Mouse (Mus musculus): ENCODE measurements around the gene Taf1b. TPM values are rescaled to one million over a fixed set of nuclear protein-coding genes. Genes with fewer than 3 reads are reported as not detected.

The Taf1b gene
- polyA plus RNA-seq, 1 experiment from 2014 or later: 25.5 TPM

GRCm38 (mm10) chr12:24537201-24537600 lies 39.0 kb downstream of the Taf1b start:
- H3K36me3 ChIP-seq (ENCODE audit: control insufficient read depth, insufficient read depth, low read length): no peaks in the 10 kb centered on the region
- H3K9me3 ChIP-seq (ENCODE audit: control insufficient read depth, low read depth, low read length): no peaks in the 10 kb centered on the region
- H3K27me3 ChIP-seq (ENCODE audit: control insufficient read depth, insufficient read depth, low read length): no peaks in the 10 kb centered on the region
- WGBS: 55% methylated on average over 2 of the region's 2 CpGs
- ATAC-seq (ENCODE audit: insufficient number of reproducible peaks, insufficient read depth, low FRiP score, low read depth): no peak
- H3K4me2 ChIP-seq (replicated peaks; ENCODE audit: low read depth, low read length): no peak overlapping the region
- no peak overlapping the region for H3K27ac ChIP-seq (ENCODE audit: low read length)
- no peak overlapping the region for H3K9ac ChIP-seq (replicated peaks; ENCODE audit: low read depth, low read length)
- H3K4me3 ChIP-seq (ENCODE audit: low read depth, low read length): no peak overlapping the region
- no peaks in the 10 kb centered on the region for H3K4me1 ChIP-seq (ENCODE audit: control insufficient read depth, insufficient read depth, low read length)

GRCm38 (mm10) chr12:24537965-24538364 lies 39.8 kb downstream of the Taf1b start:
- no peak overlapping the region for H3K4me2 ChIP-seq (replicated peaks; ENCODE audit: low read depth, low read length)
- no peak overlapping the region for H3K4me3 ChIP-seq (ENCODE audit: low read depth, low read length)
- H3K4me1 ChIP-seq (ENCODE audit: control insufficient read depth, insufficient read depth, low read length): no peaks in the 10 kb centered on the region
- H3K9ac ChIP-seq (replicated peaks; ENCODE audit: low read depth, low read length): no peak overlapping the region
- H3K27me3 ChIP-seq (ENCODE audit: control insufficient read depth, insufficient read depth, low read length): no peaks in the 10 kb centered on the region
- H3K36me3 ChIP-seq (ENCODE audit: control insufficient read depth, insufficient read depth, low read length): no peaks in the 10 kb centered on the region
- ATAC-seq (ENCODE audit: insufficient number of reproducible peaks, insufficient read depth, low FRiP score, low read depth): no peak
- no peak overlapping the region for H3K27ac ChIP-seq (ENCODE audit: low read length)
- H3K9me3 ChIP-seq (ENCODE audit: control insufficient read depth, low read depth, low read length): no peaks in the 10 kb centered on the region
- 67% methylated on average over 4 of the region's 4 CpGs for WGBS

- Histone ChIP-seq H3K9ac (replicated peaks; ENCODE audit: low read depth, low read length) (no peak overlapping the region), H3K27me3 (ENCODE audit: control insufficient read depth, insufficient read depth, low read length) (no peaks in the 10 kb centered on the region), H3K4me3 (ENCODE audit: low read depth, low read length) (no peak overlapping the region), H3K36me3 (ENCODE audit: control insufficient read depth, insufficient read depth, low read length) (no peaks in the 10 kb centered on the region), H3K4me1 (ENCODE audit: control insufficient read depth, insufficient read depth, low read length) (no peaks in the 10 kb centered on the region), H3K4me2 (replicated peaks; ENCODE audit: low read depth, low read length) (no peak overlapping the region), H3K9me3 (ENCODE audit: control insufficient read depth, low read depth, low read length) (no peaks in the 10 kb centered on the region), H3K27ac (ENCODE audit: low read length) (no peak overlapping the region)
- ATAC-seq (ENCODE audit: insufficient number of reproducible peaks, insufficient read depth, low FRiP score, low read depth): no peak
- 81% methylated on average over 16 of the region's 16 CpGs for WGBS
These were observed 43.4 kb downstream of the Taf1b start for GRCm38 (mm10) chr12:24541426-24542154.

GRCm38 (mm10) chr12:24547686-24548085 lies 49.5 kb downstream of the Taf1b start:
- WGBS: 82% methylated on average over 8 of the region's 8 CpGs
- Histone ChIP-seq H3K9ac (replicated peaks; ENCODE audit: low read depth, low read length) (no peak overlapping the region), H3K4me1 (ENCODE audit: control insufficient read depth, insufficient read depth, low read length) (no peaks in the 10 kb centered on the region), H3K27ac (ENCODE audit: low read length) (no peak overlapping the region), H3K4me2 (replicated peaks; ENCODE audit: low read depth, low read length) (no peak overlapping the region), H3K4me3 (ENCODE audit: low read depth, low read length) (no peak overlapping the region), H3K9me3 (ENCODE audit: control insufficient read depth, low read depth, low read length) (no peaks in the 10 kb centered on the region), H3K36me3 (ENCODE audit: control insufficient read depth, insufficient read depth, low read length) (peaks cover 2% of the 10 kb centered on the region; the same call in 1 of the 2 replicates), H3K27me3 (ENCODE audit: control insufficient read depth, insufficient read depth, low read length) (no peaks in the 10 kb centered on the region)
- no peak for ATAC-seq (ENCODE audit: insufficient number of reproducible peaks, insufficient read depth, low FRiP score, low read depth)

GRCm38 (mm10) chr12:24548885-24549284 lies 50.7 kb downstream of the Taf1b start:
- ATAC-seq (ENCODE audit: insufficient number of reproducible peaks, insufficient read depth, low FRiP score, low read depth): no peak
- Histone ChIP-seq H3K4me2 (replicated peaks; ENCODE audit: low read depth, low read length) (no peak overlapping the region), H3K9me3 (ENCODE audit: control insufficient read depth, low read depth, low read length) (no peaks in the 10 kb centered on the region), H3K27me3 (ENCODE audit: control insufficient read depth, insufficient read depth, low read length) (no peaks in the 10 kb centered on the region), H3K4me1 (ENCODE audit: control insufficient read depth, insufficient read depth, low read length) (no peaks in the 10 kb centered on the region), H3K27ac (ENCODE audit: low read length) (no peak overlapping the region), H3K4me3 (ENCODE audit: low read depth, low read length) (no peak overlapping the region), H3K36me3 (ENCODE audit: control insufficient read depth, insufficient read depth, low read length) (peaks cover 2% of the 10 kb centered on the region; the same call in 1 of the 2 replicates), H3K9ac (replicated peaks; ENCODE audit: low read depth, low read length) (no peak overlapping the region)
- WGBS: 93% methylated on average over 6 of the region's 6 CpGs

- ATAC-seq (ENCODE audit: insufficient number of reproducible peaks, insufficient read depth, low FRiP score, low read depth): no peak
- Histone ChIP-seq H3K4me2 (replicated peaks; ENCODE audit: low read depth, low read length) (no peak overlapping the region), H3K4me1 (ENCODE audit: control insufficient read depth, insufficient read depth, low read length) (no peaks in the 10 kb centered on the region), H3K9me3 (ENCODE audit: control insufficient read depth, low read depth, low read length) (no peaks in the 10 kb centered on the region), H3K9ac (replicated peaks; ENCODE audit: low read depth, low read length) (no peak overlapping the region), H3K36me3 (ENCODE audit: control insufficient read depth, insufficient read depth, low read length) (no peaks in the 10 kb centered on the region; the same call in 1 of the 2 replicates), H3K4me3 (ENCODE audit: low read depth, low read length) (no peak overlapping the region), H3K27ac (ENCODE audit: low read length) (no peak overlapping the region), H3K27me3 (ENCODE audit: control insufficient read depth, insufficient read depth, low read length) (no peaks in the 10 kb centered on the region)
- 78% methylated on average over 2 of the region's 2 CpGs for WGBS
These were observed 54.4 kb downstream of the Taf1b start for GRCm38 (mm10) chr12:24552531-24552930.

GRCm38 (mm10) chr12:24555976-24556375 lies 57.8 kb downstream of the Taf1b start:
- no peaks in the 10 kb centered on the region; the same call in 1 of the 2 replicates for H3K36me3 ChIP-seq (ENCODE audit: control insufficient read depth, insufficient read depth, low read length)
- no peak overlapping the region for H3K4me3 ChIP-seq (ENCODE audit: low read depth, low read length)
- H3K4me2 ChIP-seq (replicated peaks; ENCODE audit: low read depth, low read length): no peak overlapping the region
- no peaks in the 10 kb centered on the region for H3K9me3 ChIP-seq (ENCODE audit: control insufficient read depth, low read depth, low read length)
- ATAC-seq (ENCODE audit: insufficient number of reproducible peaks, insufficient read depth, low FRiP score, low read depth): no peak
- H3K27ac ChIP-seq (ENCODE audit: low read length): no peak overlapping the region
- 79% methylated on average over 8 of the region's 8 CpGs for WGBS
- H3K27me3 ChIP-seq (ENCODE audit: control insufficient read depth, insufficient read depth, low read length): no peaks in the 10 kb centered on the region
- no peaks in the 10 kb centered on the region for H3K4me1 ChIP-seq (ENCODE audit: control insufficient read depth, insufficient read depth, low read length)
- H3K9ac ChIP-seq (replicated peaks; ENCODE audit: low read depth, low read length): no peak overlapping the region

- no peaks in the 10 kb centered on the region for H3K9me3 ChIP-seq (ENCODE audit: control insufficient read depth, low read depth, low read length)
- no peak overlapping the region for H3K27ac ChIP-seq (ENCODE audit: low read length)
- H3K4me3 ChIP-seq (ENCODE audit: low read depth, low read length): no peak overlapping the region
- 85% methylated on average over 7 of the region's 7 CpGs for WGBS
- no peaks in the 10 kb centered on the region; the same call in 1 of the 2 replicates for H3K36me3 ChIP-seq (ENCODE audit: control insufficient read depth, insufficient read depth, low read length)
- H3K9ac ChIP-seq (replicated peaks; ENCODE audit: low read depth, low read length): no peak overlapping the region
- H3K4me2 ChIP-seq (replicated peaks; ENCODE audit: low read depth, low read length): no peak overlapping the region
- H3K4me1 ChIP-seq (ENCODE audit: control insufficient read depth, insufficient read depth, low read length): no peaks in the 10 kb centered on the region
- no peak for ATAC-seq (ENCODE audit: insufficient number of reproducible peaks, insufficient read depth, low FRiP score, low read depth)
- no peaks in the 10 kb centered on the region for H3K27me3 ChIP-seq (ENCODE audit: control insufficient read depth, insufficient read depth, low read length)
These were observed 65.3 kb downstream of the Taf1b start for GRCm38 (mm10) chr12:24563395-24563960.

Data from stomach, embryonic 14.5 days (tissue).